Mouse (Mus musculus): ENCODE data around the gene Vash1. TPM values are rescaled to one million over a fixed set of nuclear protein-coding genes. Genes with fewer than 3 reads are reported as not detected.
A peak's percentile ranks its signal among the peaks of the same experiment; 100 is the strongest.

The Vash1 gene
- polyA plus RNA-seq, 1 experiment, result 1.6 TPM

DNA sequence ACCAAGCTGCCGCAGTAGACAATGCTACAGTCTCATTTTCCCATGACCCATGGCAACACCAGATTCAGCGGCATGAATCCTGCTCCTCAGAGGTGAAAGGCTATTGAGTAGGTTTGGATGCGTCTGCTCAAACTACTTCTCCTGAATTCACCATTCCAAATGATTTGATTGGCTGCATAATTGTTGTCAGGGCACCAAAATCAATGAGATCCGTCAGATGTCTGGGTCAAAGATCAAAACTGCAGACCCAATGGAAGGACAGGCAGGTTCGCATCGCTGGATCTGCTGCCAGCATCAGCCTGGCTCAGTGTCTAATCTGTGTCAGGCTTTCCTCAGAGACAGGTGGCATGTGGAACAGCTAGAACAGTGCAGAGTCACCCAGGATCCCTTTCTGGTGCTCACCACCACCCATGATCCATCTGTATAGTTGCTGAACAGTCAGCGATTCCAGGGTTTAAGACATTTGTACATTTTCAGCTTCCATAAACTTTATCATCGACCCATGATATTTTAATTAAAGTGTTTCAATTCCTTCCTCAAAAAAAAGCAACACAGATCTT is 27.1 kb upstream of the Vash1 start:
- no peak overlapping the region for H3ac ChIP-seq (ENCODE audit: control insufficient read depth, insufficient read length)
- no peak overlapping the region for H3K4me3 ChIP-seq
- TF ChIP-seq TCF3 (IDR thresholded peaks at IDR 0.05; ENCODE audit: insufficient read length, low read depth), result no peak
- no peaks in the 10 kb centered on the region for H3K36me3 ChIP-seq (ENCODE audit: control insufficient read depth, insufficient read depth)
- no peak overlapping the region for H3K4me2 ChIP-seq (ENCODE audit: low read depth)
- no peaks in the 10 kb centered on the region for H3K79me2 ChIP-seq (ENCODE audit: control insufficient read depth, insufficient read depth)
- peaks cover 43% of the 10 kb centered on the region for H3K27me3 ChIP-seq (ENCODE audit: control insufficient read depth, insufficient read depth, insufficient read length)

DNA sequence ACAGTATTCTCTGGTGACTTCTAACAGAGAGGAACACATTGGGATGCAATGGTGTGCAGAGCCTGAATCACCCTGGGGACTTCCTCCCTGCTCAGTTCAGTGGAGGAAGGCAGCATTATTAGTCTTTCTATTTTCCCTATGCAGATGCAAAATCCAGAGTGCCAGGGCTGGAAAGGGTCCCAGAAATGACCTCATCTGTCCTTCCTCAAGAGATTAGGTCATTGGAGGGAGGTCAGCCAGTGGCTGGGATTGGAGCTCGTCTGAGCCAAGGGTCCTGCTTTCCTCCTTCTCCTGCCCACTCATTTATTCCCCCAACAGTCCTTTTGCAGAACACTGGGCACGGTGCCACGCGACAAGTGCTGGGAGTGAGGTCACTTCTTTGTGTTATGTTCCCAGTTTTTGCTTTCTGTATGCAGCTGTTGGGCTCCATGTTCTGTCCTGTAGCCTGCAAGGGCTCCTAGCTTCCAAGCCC is 25.9 kb upstream of the Vash1 start:
- Histone ChIP-seq H3K27me3 (ENCODE audit: control insufficient read depth, insufficient read depth, insufficient read length) (peaks cover 37% of the 10 kb centered on the region), H3K4me2 (ENCODE audit: low read depth) (peak overlapping the region; percentile 53), H3K36me3 (ENCODE audit: control insufficient read depth, insufficient read depth) (no peaks in the 10 kb centered on the region), H3ac (ENCODE audit: control insufficient read depth, insufficient read length) (no peak overlapping the region), H3K4me3 (no peak overlapping the region), H3K79me2 (ENCODE audit: control insufficient read depth, insufficient read depth) (no peaks in the 10 kb centered on the region)
- no peak for TF ChIP-seq POLR2A (IDR thresholded peaks at IDR 0.05; ENCODE audit: insufficient read length, low read depth)
- peak in 2 of 3 experiments; percentile 11 to 55 for TF ChIP-seq MYOD1 (IDR thresholded peaks at IDR 0.05; ENCODE audit: control insufficient read depth in 1 of 3, insufficient read length in 2 of 3, low read depth in 2 of 3)

DNA sequence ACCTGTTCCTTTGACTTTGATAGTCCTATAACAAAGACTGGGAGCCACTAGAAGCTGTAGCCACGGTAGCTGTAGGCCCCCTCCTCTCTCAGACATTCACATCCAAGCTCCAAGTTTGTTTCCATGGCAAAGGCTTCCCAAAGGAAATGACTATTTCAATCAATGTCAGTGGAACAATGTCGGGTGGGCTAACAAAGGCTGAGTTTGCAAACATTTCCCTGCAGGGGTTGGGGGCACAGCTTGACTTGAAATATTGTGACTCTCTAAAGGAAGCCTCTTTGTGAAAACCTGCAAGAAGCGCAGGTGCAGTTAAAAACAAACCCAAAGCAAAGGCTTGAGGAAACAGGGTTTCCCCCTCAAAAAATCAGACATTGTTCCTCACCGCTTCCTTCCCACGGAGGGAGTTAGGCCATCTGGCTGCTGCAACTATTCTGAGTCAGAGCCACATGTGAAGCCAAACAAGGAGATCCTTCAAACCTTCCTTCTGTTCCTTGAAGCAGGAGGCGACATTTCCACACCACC is 19.0 kb upstream of the Vash1 start:
- H3K36me3 ChIP-seq (ENCODE audit: control insufficient read depth, insufficient read depth), result no peaks in the 10 kb centered on the region
- H3K27me3 ChIP-seq (ENCODE audit: control insufficient read depth, insufficient read depth, insufficient read length), result peaks cover 67% of the 10 kb centered on the region
- TF ChIP-seq POLR2AphosphoS2 (IDR thresholded peaks at IDR 0.05; ENCODE audit: insufficient read length, low read depth) (no peak), TCF3 (IDR thresholded peaks at IDR 0.05; ENCODE audit: insufficient read length, low read depth) (no peak), REST (IDR thresholded peaks at IDR 0.05; ENCODE audit: insufficient read depth, insufficient read length) (no peak), MYOG (IDR thresholded peaks at IDR 0.05; ENCODE audit: control insufficient read depth in 1 of 3, insufficient read depth in 1 of 3, insufficient read length in 2 of 3, low read depth in 2 of 3) (no peak), CEBPB (IDR thresholded peaks at IDR 0.05; ENCODE audit: insufficient read depth, poor library complexity, severe bottlenecking) (no peak), E2F4 (IDR thresholded peaks at IDR 0.05; ENCODE audit: insufficient read depth) (no peak), POLR2A (IDR thresholded peaks at IDR 0.05; ENCODE audit: insufficient read length, low read depth) (no peak), TCF12 (IDR thresholded peaks at IDR 0.05; ENCODE audit: insufficient read depth, poor library complexity, severe bottlenecking) (no peak), SRF (IDR thresholded peaks at IDR 0.05; ENCODE audit: control insufficient read depth, insufficient read length, low read depth) (no peak), USF1 (IDR thresholded peaks at IDR 0.05; ENCODE audit: low read depth) (no peak), MYOD1 (IDR thresholded peaks at IDR 0.05; ENCODE audit: control insufficient read depth in 1 of 3, insufficient read length in 2 of 3, low read depth in 2 of 3) (no peak), MAX (IDR thresholded peaks at IDR 0.05; ENCODE audit: low read depth) (no peak)
- H3K79me2 ChIP-seq (ENCODE audit: control insufficient read depth, insufficient read depth), result no peaks in the 10 kb centered on the region
- H3ac ChIP-seq (ENCODE audit: control insufficient read depth, insufficient read length), result no peak overlapping the region
- H3K4me3 ChIP-seq, result no peak overlapping the region
- H3K4me2 ChIP-seq (ENCODE audit: low read depth), result no peak overlapping the region

GRCm38 (mm10) chr12:86660466-86660865 is 18.0 kb upstream of the Vash1 start:
- TF ChIP-seq TCF12 (IDR thresholded peaks at IDR 0.05; ENCODE audit: insufficient read depth, poor library complexity, severe bottlenecking) (no peak), POLR2AphosphoS2 (IDR thresholded peaks at IDR 0.05; ENCODE audit: insufficient read length, low read depth) (no peak), TCF3 (IDR thresholded peaks at IDR 0.05; ENCODE audit: insufficient read length, low read depth) (no peak)
- H3K4me2 ChIP-seq (ENCODE audit: low read depth), result no peak overlapping the region

DNA sequence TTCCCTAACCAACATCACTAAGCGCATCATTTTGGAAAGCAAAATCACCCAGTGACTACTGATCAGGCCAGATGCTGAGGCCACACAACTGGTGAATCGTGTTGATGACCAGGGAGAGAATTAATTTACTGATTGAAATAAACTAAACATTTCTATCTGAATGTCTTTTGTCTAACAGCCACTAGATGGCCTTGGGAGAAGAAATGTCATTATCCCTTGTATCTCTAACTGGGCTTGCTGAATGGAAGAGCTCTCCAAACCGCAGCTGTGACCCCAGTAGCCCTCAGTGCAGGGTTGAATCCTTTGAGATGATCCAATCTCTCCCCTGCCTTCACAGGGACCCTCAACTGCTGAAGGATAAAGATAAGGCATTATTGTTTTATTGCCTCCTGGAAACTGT is 12.8 kb upstream of the Vash1 start:
- H3K4me2 ChIP-seq (ENCODE audit: low read depth), result no peak overlapping the region
- no peak overlapping the region for H3K4me3 ChIP-seq
- H3K79me2 ChIP-seq (ENCODE audit: control insufficient read depth, insufficient read depth), result no peaks in the 10 kb centered on the region
- no peak overlapping the region for H3ac ChIP-seq (ENCODE audit: control insufficient read depth, insufficient read length)
- H3K36me3 ChIP-seq (ENCODE audit: control insufficient read depth, insufficient read depth), result no peaks in the 10 kb centered on the region
- H3K27me3 ChIP-seq (ENCODE audit: control insufficient read depth, insufficient read depth, insufficient read length), result peaks cover 46% of the 10 kb centered on the region
- TF ChIP-seq POLR2A (IDR thresholded peaks at IDR 0.05; ENCODE audit: insufficient read length, low read depth), result no peak
- TF ChIP-seq REST (IDR thresholded peaks at IDR 0.05; ENCODE audit: insufficient read depth, insufficient read length), result no peak
- TF ChIP-seq TCF3 (IDR thresholded peaks at IDR 0.05; ENCODE audit: insufficient read length, low read depth), result no peak
- TF ChIP-seq USF1 (IDR thresholded peaks at IDR 0.05; ENCODE audit: low read depth), result no peak
- TF ChIP-seq MYOG (IDR thresholded peaks at IDR 0.05; ENCODE audit: control insufficient read depth in 1 of 3, insufficient read depth in 1 of 3, insufficient read length in 2 of 3, low read depth in 2 of 3), result no peak
- no peak for TF ChIP-seq TCF12 (IDR thresholded peaks at IDR 0.05; ENCODE audit: insufficient read depth, poor library complexity, severe bottlenecking)
- TF ChIP-seq MAX (IDR thresholded peaks at IDR 0.05; ENCODE audit: low read depth), result no peak
- TF ChIP-seq MYOD1 (IDR thresholded peaks at IDR 0.05; ENCODE audit: control insufficient read depth in 1 of 3, insufficient read length in 2 of 3, low read depth in 2 of 3), result no peak
- TF ChIP-seq SRF (IDR thresholded peaks at IDR 0.05; ENCODE audit: control insufficient read depth, insufficient read length, low read depth), result no peak
- no peak for TF ChIP-seq POLR2AphosphoS2 (IDR thresholded peaks at IDR 0.05; ENCODE audit: insufficient read length, low read depth)
- TF ChIP-seq E2F4 (IDR thresholded peaks at IDR 0.05; ENCODE audit: insufficient read depth), result no peak

More at GRCm38 (mm10) chr12:86660466-86660865, 18.0 kb upstream of the Vash1 start:
- H3K27me3 ChIP-seq (ENCODE audit: control insufficient read depth, insufficient read depth, insufficient read length), result peaks cover 62% of the 10 kb centered on the region
- no peak overlapping the region for H3K4me3 ChIP-seq
- no peak overlapping the region for H3ac ChIP-seq (ENCODE audit: control insufficient read depth, insufficient read length)
- no peaks in the 10 kb centered on the region for H3K36me3 ChIP-seq (ENCODE audit: control insufficient read depth, insufficient read depth)
- H3K79me2 ChIP-seq (ENCODE audit: control insufficient read depth, insufficient read depth), result no peaks in the 10 kb centered on the region
